Mouse (Mus musculus) WW6 (cell line): ENCODE data around the gene Abhd12.
A peak's percentile ranks its signal among the peaks of the same experiment; 100 is the strongest.
"Not testable (repeated sequence)": the region's sequence is repeated elsewhere in the genome, so short reads cannot be mapped to it uniquely, and the experiment has no call there.

Experiments
- DNase-seq: peaks from one replicate; pipeline ENCODE4 v3.0.0-alpha.2; 2013; ENCODE audit warnings: low read depth, low spot score

The Abhd12 gene

GRCm38 (mm10) chr2:150909429-150910039, 5.0 kb upstream of the Abhd12 start:
- DNase-seq, result peak; percentile 88

- not testable (repeated sequence) for DNase-seq
These were observed 4.3 kb upstream of the Abhd12 start for GRCm38 (mm10) chr2:150908881-150909280.

GRCm38 (mm10) chr2:150904936-150905450, 452 bp upstream of the Abhd12 start, which contains the start of gene Gins1:
Gins1 (plus strand) TSS chr2:150905400.
- no peak for DNase-seq

GRCm38 (mm10) chr2:150902347-150902746, 2.2 kb downstream of the Abhd12 start:
- no peak for DNase-seq

- DNase-seq, result no peak
These were observed 4.2 kb downstream of the Abhd12 start for GRCm38 (mm10) chr2:150900341-150900740.

GRCm38 (mm10) chr2:150895691-150896252, 8.8 kb downstream of the Abhd12 start:
- no peak for DNase-seq

- no peak for DNase-seq
These were observed 9.8 kb downstream of the Abhd12 start for GRCm38 (mm10) chr2:150894617-150895267.

- DNase-seq, result no peak
These were observed 17.2 kb downstream of the Abhd12 start for GRCm38 (mm10) chr2:150887370-150887769.

GRCm38 (mm10) chr2:150886315-150886714, 18.2 kb downstream of the Abhd12 start:
- DNase-seq, result no peak

- DNase-seq, result no peak
These were observed 18.7 kb downstream of the Abhd12 start for GRCm38 (mm10) chr2:150885814-150886213.

GRCm38 (mm10) chr2:150884779-150885110, 19.8 kb downstream of the Abhd12 start:
- DNase-seq, result no peak

- DNase-seq, result no peak
These were observed 20.3 kb downstream of the Abhd12 start for GRCm38 (mm10) chr2:150884075-150884778.

- no peak for DNase-seq
These were observed 27.0 kb downstream of the Abhd12 start for GRCm38 (mm10) chr2:150877561-150877960.

- no peak for DNase-seq
These were observed 29.3 kb downstream of the Abhd12 start for GRCm38 (mm10) chr2:150875226-150875625.

- no peak for DNase-seq
These were observed 30.0 kb downstream of the Abhd12 start for GRCm38 (mm10) chr2:150874508-150874907.

- DNase-seq, result no peak
These were observed 35.1 kb downstream of the Abhd12 start for GRCm38 (mm10) chr2:150869446-150869845.

- DNase-seq, result no peak
These were observed 37.5 kb downstream of the Abhd12 start for GRCm38 (mm10) chr2:150867021-150867420.

GRCm38 (mm10) chr2:150861128-150861527, 43.4 kb downstream of the Abhd12 start:
- DNase-seq, result no peak

- DNase-seq, result no peak
These were observed 44.7 kb downstream of the Abhd12 start for GRCm38 (mm10) chr2:150859709-150860470.

GRCm38 (mm10) chr2:150858724-150859487, 45.6 kb downstream of the Abhd12 start:
- no peak for DNase-seq

GRCm38 (mm10) chr2:150855186-150855585, 49.4 kb downstream of the Abhd12 start:
- no peak for DNase-seq
